Mouse (Mus musculus): ENCODE measurements at regions not wholly inside any gene's neighbourhood (a gene's known extent, or its start where the extent isn't known, plus 50 kb on each side); places are given as distances from the start of the nearest gene placed in this dataset.

DNA sequence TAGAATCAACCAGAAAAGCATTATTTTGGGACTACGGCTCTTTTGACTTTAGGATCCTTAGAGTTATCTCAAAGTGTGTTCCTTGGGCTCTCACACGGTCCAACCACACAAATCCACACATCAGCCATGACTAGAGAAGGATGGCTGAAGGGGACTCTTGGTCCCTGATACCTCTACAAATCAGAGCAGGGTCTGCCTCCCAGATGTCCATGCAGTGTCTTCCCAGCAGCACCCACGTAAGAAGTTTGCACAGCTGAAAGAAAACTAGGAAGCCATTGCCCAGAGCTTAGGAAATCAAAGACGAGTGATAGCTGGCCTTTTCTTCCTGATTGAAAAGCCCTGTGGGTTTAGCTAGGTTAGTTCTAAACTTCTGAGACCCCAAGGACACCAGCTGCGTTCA lies 84.1 kb downstream of the Gm21962 start:
- TF ChIP-seq POLR2A (IDR thresholded peaks at IDR 0.05; ENCODE audit: insufficient read depth, low read depth, low read length) (no peak), CTCF (IDR thresholded peaks at IDR 0.05; ENCODE audit: insufficient read depth, low read depth, low read length) (no peak)
